Mouse (Mus musculus): ENCODE data around the gene Fbxo34.
"Not testable (repeated sequence)": the region's sequence is repeated elsewhere in the genome, so short reads cannot be mapped to it uniquely, and the experiment has no call there.

Gene Fbxo34

GRCm38 (mm10) chr14:47544286-47544685 lies 94.1 kb downstream of the Fbxo34 start:
- DNase-seq (ENCODE audit: low read depth, low spot score), result no peak
- no peaks in the 10 kb centered on the region for H3K27me3 ChIP-seq (ENCODE audit: control insufficient read depth, insufficient read depth, low read length, poor library complexity, severe bottlenecking)
- H3K36me3 ChIP-seq (ENCODE audit: control insufficient read depth, insufficient read depth, low read length, poor library complexity, severe bottlenecking), result peaks cover 2% of the 10 kb centered on the region; the same call in 1 of the 2 replicates

- Histone ChIP-seq H3K27me3 (ENCODE audit: control insufficient read depth, insufficient read depth, low read length, poor library complexity, severe bottlenecking) (no peaks in the 10 kb centered on the region), H3K36me3 (ENCODE audit: control insufficient read depth, insufficient read depth, low read length, poor library complexity, severe bottlenecking) (peaks cover 2% of the 10 kb centered on the region; the same call in 1 of the 2 replicates)
- no peak for DNase-seq (ENCODE audit: low read depth, low spot score)
Measured at GRCm38 (mm10) chr14:47544877-47545276, 94.7 kb downstream of the Fbxo34 start.

GRCm38 (mm10) chr14:47551668-47552067 lies 101.4 kb downstream of the Fbxo34 start:
- H3K27me3 ChIP-seq (ENCODE audit: control insufficient read depth, insufficient read depth, low read length, poor library complexity, severe bottlenecking), result no peaks in the 10 kb centered on the region
- no peak for DNase-seq (ENCODE audit: low read depth, low spot score)
- no peaks in the 10 kb centered on the region; the same call in 1 of the 2 replicates for H3K36me3 ChIP-seq (ENCODE audit: control insufficient read depth, insufficient read depth, low read length, poor library complexity, severe bottlenecking)

- DNase-seq (ENCODE audit: low read depth, low spot score), result no peak
- no peaks in the 10 kb centered on the region for H3K36me3 ChIP-seq (ENCODE audit: control insufficient read depth, insufficient read depth, low read length, poor library complexity, severe bottlenecking)
- H3K27me3 ChIP-seq (ENCODE audit: control insufficient read depth, insufficient read depth, low read length, poor library complexity, severe bottlenecking), result no peaks in the 10 kb centered on the region
Measured at GRCm38 (mm10) chr14:47553380-47553779, 103.2 kb downstream of the Fbxo34 start.

- H3K36me3 ChIP-seq (ENCODE audit: control insufficient read depth, insufficient read depth, low read length, poor library complexity, severe bottlenecking), result no peaks in the 10 kb centered on the region
- no peaks in the 10 kb centered on the region for H3K27me3 ChIP-seq (ENCODE audit: control insufficient read depth, insufficient read depth, low read length, poor library complexity, severe bottlenecking)
- DNase-seq (ENCODE audit: low read depth, low spot score), result peak; percentile 13
Measured at GRCm38 (mm10) chr14:47554236-47554635, 104.0 kb downstream of the Fbxo34 start.

- no peak for DNase-seq (ENCODE audit: low read depth, low spot score)
- H3K36me3 ChIP-seq (ENCODE audit: control insufficient read depth, insufficient read depth, low read length, poor library complexity, severe bottlenecking), result no peaks in the 10 kb centered on the region
- H3K27me3 ChIP-seq (ENCODE audit: control insufficient read depth, insufficient read depth, low read length, poor library complexity, severe bottlenecking), result no peaks in the 10 kb centered on the region
Measured at GRCm38 (mm10) chr14:47555225-47555624, 105.0 kb downstream of the Fbxo34 start.

- DNase-seq (ENCODE audit: low read depth, low spot score), result no peak
- no peaks in the 10 kb centered on the region for H3K36me3 ChIP-seq (ENCODE audit: control insufficient read depth, insufficient read depth, low read length, poor library complexity, severe bottlenecking)
- no peaks in the 10 kb centered on the region for H3K27me3 ChIP-seq (ENCODE audit: control insufficient read depth, insufficient read depth, low read length, poor library complexity, severe bottlenecking)
Measured at GRCm38 (mm10) chr14:47560714-47561113, 110.5 kb downstream of the Fbxo34 start.

GRCm38 (mm10) chr14:47562530-47562929 lies 112.3 kb downstream of the Fbxo34 start:
- no peaks in the 10 kb centered on the region for H3K27me3 ChIP-seq (ENCODE audit: control insufficient read depth, insufficient read depth, low read length, poor library complexity, severe bottlenecking)
- no peak for DNase-seq (ENCODE audit: low read depth, low spot score)
- H3K36me3 ChIP-seq (ENCODE audit: control insufficient read depth, insufficient read depth, low read length, poor library complexity, severe bottlenecking), result no peaks in the 10 kb centered on the region

- DNase-seq (ENCODE audit: low read depth, low spot score), result no peak
- no peaks in the 10 kb centered on the region for H3K36me3 ChIP-seq (ENCODE audit: control insufficient read depth, insufficient read depth, low read length, poor library complexity, severe bottlenecking)
- no peaks in the 10 kb centered on the region for H3K27me3 ChIP-seq (ENCODE audit: control insufficient read depth, insufficient read depth, low read length, poor library complexity, severe bottlenecking)
Measured at GRCm38 (mm10) chr14:47563106-47563505, 112.9 kb downstream of the Fbxo34 start.

GRCm38 (mm10) chr14:47567962-47568652 lies 117.9 kb downstream of the Fbxo34 start:
- DNase-seq (ENCODE audit: low read depth, low spot score), result peak; percentile 79
- H3K27me3 ChIP-seq (ENCODE audit: control insufficient read depth, insufficient read depth, low read length, poor library complexity, severe bottlenecking), result no peaks in the 10 kb centered on the region
- no peaks in the 10 kb centered on the region for H3K36me3 ChIP-seq (ENCODE audit: control insufficient read depth, insufficient read depth, low read length, poor library complexity, severe bottlenecking)

- not testable (repeated sequence) for H3K27me3 ChIP-seq (ENCODE audit: control insufficient read depth, insufficient read depth, low read length, poor library complexity, severe bottlenecking); H3K36me3 ChIP-seq (ENCODE audit: control insufficient read depth, insufficient read depth, low read length, poor library complexity, severe bottlenecking); DNase-seq (ENCODE audit: low read depth, low spot score)
Measured at GRCm38 (mm10) chr14:47570549-47570948, 120.3 kb downstream of the Fbxo34 start, which contains the start of gene Atg14. Gene Atg14 (minus strand): TSS chr14:47570649.

- DNase-seq (ENCODE audit: low read depth, low spot score), result no peak
- no peaks in the 10 kb centered on the region for H3K27me3 ChIP-seq (ENCODE audit: control insufficient read depth, insufficient read depth, low read length, poor library complexity, severe bottlenecking)
- H3K36me3 ChIP-seq (ENCODE audit: control insufficient read depth, insufficient read depth, low read length, poor library complexity, severe bottlenecking), result no peaks in the 10 kb centered on the region
Measured at GRCm38 (mm10) chr14:47572707-47573106, 122.5 kb downstream of the Fbxo34 start.

GRCm38 (mm10) chr14:47574721-47575120 lies 124.5 kb downstream of the Fbxo34 start:
- DNase-seq (ENCODE audit: low read depth, low spot score), result no peak
- no peaks in the 10 kb centered on the region for H3K36me3 ChIP-seq (ENCODE audit: control insufficient read depth, insufficient read depth, low read length, poor library complexity, severe bottlenecking)
- H3K27me3 ChIP-seq (ENCODE audit: control insufficient read depth, insufficient read depth, low read length, poor library complexity, severe bottlenecking), result no peaks in the 10 kb centered on the region

GRCm38 (mm10) chr14:47576687-47577086 lies 126.5 kb downstream of the Fbxo34 start:
- no peaks in the 10 kb centered on the region for H3K27me3 ChIP-seq (ENCODE audit: control insufficient read depth, insufficient read depth, low read length, poor library complexity, severe bottlenecking)
- no peak for DNase-seq (ENCODE audit: low read depth, low spot score)

GRCm38 (mm10) chr14:47578086-47578485 lies 127.9 kb downstream of the Fbxo34 start:
- DNase-seq (ENCODE audit: low read depth, low spot score), result no peak
- Histone ChIP-seq H3K36me3 (ENCODE audit: control insufficient read depth, insufficient read depth, low read length, poor library complexity, severe bottlenecking) (no peaks in the 10 kb centered on the region), H3K27me3 (ENCODE audit: control insufficient read depth, insufficient read depth, low read length, poor library complexity, severe bottlenecking) (no peaks in the 10 kb centered on the region)

More at GRCm38 (mm10) chr14:47576687-47577086, 126.5 kb downstream of the Fbxo34 start:
- no peaks in the 10 kb centered on the region for H3K36me3 ChIP-seq (ENCODE audit: control insufficient read depth, insufficient read depth, low read length, poor library complexity, severe bottlenecking)

GRCm38 (mm10) chr14:47581280-47581679 lies 131.1 kb downstream of the Fbxo34 start:
- no peak for DNase-seq (ENCODE audit: low read depth, low spot score)
- Histone ChIP-seq H3K36me3 (ENCODE audit: control insufficient read depth, insufficient read depth, low read length, poor library complexity, severe bottlenecking) (no peaks in the 10 kb centered on the region), H3K27me3 (ENCODE audit: control insufficient read depth, insufficient read depth, low read length, poor library complexity, severe bottlenecking) (no peaks in the 10 kb centered on the region)
